ENCODE assay signal across 15 mouse cellular contexts in the genomic region with DNA sequence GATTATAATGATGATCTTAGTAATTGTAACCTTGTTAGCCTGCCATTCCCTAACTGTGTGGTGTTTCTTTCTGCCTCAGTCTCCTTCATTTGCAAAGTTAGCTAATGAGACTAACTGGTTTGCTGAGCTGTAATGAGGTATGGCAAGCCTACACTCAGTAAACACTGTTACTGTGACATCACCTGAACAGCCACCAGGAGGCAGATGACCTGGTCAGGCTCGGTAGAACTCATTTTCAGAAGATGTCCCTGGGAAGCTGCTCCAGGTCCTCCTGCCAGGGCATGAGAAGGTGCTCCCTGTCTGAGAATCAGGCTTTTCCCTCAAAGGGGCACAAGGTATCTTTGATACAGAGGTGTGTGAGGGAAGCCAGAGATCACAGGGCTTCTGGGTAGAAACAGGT.
A peak's percentile ranks its signal among the peaks of the same experiment; 100 is the strongest.
DNase-seq lines count a peak whose midpoint lies in the region; ATAC-seq and TF ChIP-seq lines count a peak whose summit lies in the region.
"Had no signal": no experiment of that assay in that cellular context is flagged by ENCODE, and none has a peak within 500 bp of the region (broad histone marks: within the 10 kb centered on the region; RNA-seq: fewer than 3 reads in every experiment).

No protein-coding gene starts in this region.

- no peak overlapping the region for H3K4me3 ChIP-seq in forebrain, postnatal 0 days (ENCODE audit: low read depth, low read length)
- H3K4me3 ChIP-seq in forebrain, embryonic 15.5 days: no peak overlapping the region
- H3K4me3 ChIP-seq in layer of hippocampus, adult 2 months: no peak overlapping the region
- no peak overlapping the region for H3K4me3 ChIP-seq in midbrain, embryonic 10.5 days
- H3K4me3 ChIP-seq: embryonic facial prominence, embryonic 13.5 days; forebrain, embryonic 12.5 days had no signal

- H3K4me2 ChIP-seq in forebrain, postnatal 0 days (ENCODE audit: low read depth): no peak overlapping the region
- no peak overlapping the region for H3K4me2 ChIP-seq in forebrain, embryonic 15.5 days (replicated peaks)
- H3K4me2 ChIP-seq: embryonic facial prominence, embryonic 13.5 days; forebrain, embryonic 12.5 days had no signal

- no peaks in the 10 kb centered on the region for H3K27me3 ChIP-seq in forebrain, postnatal 0 days (ENCODE audit: insufficient read depth, low read length)
- H3K27me3 ChIP-seq in forebrain, embryonic 15.5 days: no peaks in the 10 kb centered on the region
- H3K27me3 ChIP-seq in midbrain, embryonic 10.5 days (ENCODE audit: low read depth, poor library complexity, severe bottlenecking): no peaks in the 10 kb centered on the region
- H3K27me3 ChIP-seq: embryonic facial prominence, embryonic 13.5 days; forebrain, embryonic 12.5 days had no signal

- no peak for ATAC-seq in forebrain, postnatal 0 days
- ATAC-seq in forebrain, embryonic 15.5 days (replicated peaks): no peak
- ATAC-seq: midbrain, embryonic 16.5 days had no signal

- DNase-seq in forebrain, postnatal 0 days: no peak
- DNase-seq in layer of hippocampus, adult 2 months (ENCODE audit: low spot score in 2 of 2): no peak
- DNase-seq in layer of hippocampus, postnatal 36 days: no peak
- DNase-seq in A20 (ENCODE audit: low read depth, low spot score): peak; percentile 3
- no peak for DNase-seq in brain, embryonic 14.5 days (ENCODE audit: low read depth)
- DNase-seq in midbrain, embryonic 10.5 days (ENCODE audit: low spot score): no peak
- DNase-seq in natural killer cell, adult 2 months (ENCODE audit: low spot score in 2 of 2): no peak
- DNase-seq: cerebellum, adult 9-11 months; gastrocnemius, postnatal 25 days; heart, postnatal 36 days; right cerebral cortex, postnatal 14 days had no signal

- no peak overlapping the region for H3K27ac ChIP-seq in forebrain, postnatal 0 days (ENCODE audit: low read depth, low read length)
- no peak overlapping the region for H3K27ac ChIP-seq in forebrain, embryonic 15.5 days (replicated peaks)
- no peak overlapping the region for H3K27ac ChIP-seq in layer of hippocampus, adult 2 months
- H3K27ac ChIP-seq in midbrain, embryonic 10.5 days (replicated peaks): no peak overlapping the region
- H3K27ac ChIP-seq: embryonic facial prominence, embryonic 13.5 days; forebrain, embryonic 12.5 days had no signal

- TF ChIP-seq POLR2A in brain, embryonic 14.5 days (IDR thresholded peaks at IDR 0.05; ENCODE audit: borderline replicate concordance, extremely low read depth, insufficient read depth, insufficient read length, poor library complexity, severe bottlenecking): no peak

- no peaks in the 10 kb centered on the region for H3K9me3 ChIP-seq in forebrain, postnatal 0 days (ENCODE audit: low read length)
- H3K9me3 ChIP-seq in forebrain, embryonic 15.5 days: no peaks in the 10 kb centered on the region
- H3K9me3 ChIP-seq in midbrain, embryonic 10.5 days (replicated peaks): no peaks in the 10 kb centered on the region
- H3K9me3 ChIP-seq: embryonic facial prominence, embryonic 13.5 days; forebrain, embryonic 12.5 days had no signal

- no peak overlapping the region for H3K9ac ChIP-seq in forebrain, postnatal 0 days
- H3K9ac ChIP-seq in forebrain, embryonic 15.5 days (replicated peaks): no peak overlapping the region
- H3K9ac ChIP-seq: embryonic facial prominence, embryonic 13.5 days; forebrain, embryonic 12.5 days had no signal

- 42% methylated on average over 1 of the region's 1 CpGs for WGBS in forebrain, postnatal 0 days
- WGBS in forebrain, embryonic 15.5 days: 45% methylated on average over 1 of the region's 1 CpGs
- WGBS in midbrain, embryonic 10.5 days: 27% methylated on average over 1 of the region's 1 CpGs

- H3K36me3 ChIP-seq in forebrain, postnatal 0 days (ENCODE audit: insufficient read depth): no peaks in the 10 kb centered on the region
- no peaks in the 10 kb centered on the region for H3K36me3 ChIP-seq in forebrain, embryonic 15.5 days
- no peaks in the 10 kb centered on the region for H3K36me3 ChIP-seq in midbrain, embryonic 10.5 days
- H3K36me3 ChIP-seq: embryonic facial prominence, embryonic 13.5 days; forebrain, embryonic 12.5 days had no signal

- H3K4me1 ChIP-seq in forebrain, postnatal 0 days (ENCODE audit: insufficient read depth): no peaks in the 10 kb centered on the region
- no peaks in the 10 kb centered on the region for H3K4me1 ChIP-seq in forebrain, embryonic 15.5 days
- no peaks in the 10 kb centered on the region for H3K4me1 ChIP-seq in midbrain, embryonic 10.5 days
- H3K4me1 ChIP-seq: forebrain, embryonic 12.5 days had no signal

- TF ChIP-seq CTCF in forebrain, postnatal 0 days (IDR thresholded peaks at IDR 0.05; ENCODE audit: low read depth): 0 out of 2 replicates have a peak, but pooled peaks have one; percentile 15
- TF ChIP-seq CTCF in layer of hippocampus, adult 2 months (conservative IDR thresholded peaks at IDR 0.05): peak; percentile 45
- peak; percentile 19; the same call in 1 of the 2 replicates for TF ChIP-seq CTCF in brain, embryonic 14.5 days (IDR thresholded peaks at IDR 0.05; ENCODE audit: borderline replicate concordance, extremely low read depth, insufficient read depth, insufficient read length)
